Mouse (Mus musculus) E14TG2a.4 (cell line): ENCODE measurements around the gene Tst.

Experiments
- CTCF ChIP-seq: conservative IDR thresholded peaks from 2 replicates; pipeline ENCODE4 v1.5.1; 2014; ENCODE audit warnings: low read length
- POU5F1 ChIP-seq: IDR thresholded peaks from 2 replicates; pipeline ENCODE4 v1.6.1; 2014; ENCODE audit warnings: low read length, borderline replicate concordance

DNA sequence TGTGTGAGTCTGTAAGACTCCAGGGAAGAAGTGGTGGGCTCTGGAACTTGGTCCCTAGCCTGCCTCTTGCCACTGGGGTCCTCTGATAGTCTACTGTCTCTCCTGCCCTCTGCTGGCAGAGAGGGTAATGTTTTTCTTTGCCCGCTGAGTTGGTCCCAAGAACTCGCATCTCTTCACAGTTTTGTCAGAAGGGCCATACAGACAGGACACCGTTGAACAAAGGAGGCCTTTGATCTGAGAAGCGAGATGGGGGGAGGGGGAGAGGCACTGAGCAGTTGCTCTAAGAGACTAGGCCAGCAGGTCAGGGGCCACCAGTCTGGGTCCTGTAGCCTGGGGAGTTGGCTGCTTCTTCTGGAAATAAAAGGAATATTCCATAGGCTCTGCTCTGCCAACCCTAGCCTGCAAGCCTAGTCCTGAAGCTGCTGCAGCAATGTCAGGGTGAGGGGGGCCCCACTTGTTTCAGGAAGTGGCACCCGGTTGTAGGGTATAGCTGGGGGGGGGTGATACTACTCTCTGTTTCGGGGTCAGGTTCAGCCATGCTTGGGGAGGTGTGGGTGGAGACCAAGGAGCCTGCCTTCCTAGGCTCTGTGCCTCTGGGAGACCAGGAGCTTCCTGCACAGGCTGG lies 29.3 kb upstream of the Tst start:
- peak; percentile 45 for TF ChIP-seq CTCF
- no peak for TF ChIP-seq POU5F1
